Mouse (Mus musculus) thymus, adult 18-20 months (tissue): ENCODE measurements around the gene Tsn.

Experiments
- DNase-seq, 2 experiments: peaks; one replicate each; pipeline ENCODE4 v3.0.0; 2022; ENCODE audit warnings: mixed read lengths in 2 of 2

The Tsn gene

DNA sequence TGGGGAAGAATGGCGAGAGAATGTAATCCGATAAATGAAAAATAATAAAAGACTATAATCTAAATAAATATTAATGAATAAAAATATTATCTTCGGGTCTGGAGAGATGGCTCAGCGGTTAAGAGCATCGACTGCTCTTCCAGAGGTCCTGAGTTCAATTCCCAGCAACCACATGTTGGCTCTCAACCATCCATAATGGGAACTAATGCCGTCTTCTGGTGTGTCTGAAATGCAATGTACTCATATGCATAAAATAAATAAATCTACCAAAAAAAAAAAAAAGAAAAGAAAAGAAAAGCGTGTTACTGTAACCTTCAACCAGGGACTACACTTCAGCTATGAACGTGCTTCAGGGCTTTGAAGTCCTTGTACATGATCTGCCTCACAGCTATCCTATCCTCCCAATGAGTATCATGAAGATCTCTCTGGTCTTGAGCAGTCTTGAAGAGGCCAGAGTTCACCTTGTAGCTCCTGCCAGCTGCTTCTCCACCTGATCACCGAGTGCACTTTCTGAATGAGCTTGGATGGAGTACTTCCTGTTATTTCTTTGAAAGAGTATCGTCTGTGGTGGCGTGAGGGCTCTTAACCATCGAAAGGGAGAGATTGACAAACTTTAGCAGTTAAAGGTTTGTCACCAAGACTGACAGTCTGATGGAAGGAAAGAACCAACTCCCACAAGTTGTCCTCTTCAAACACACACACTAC, at the start of gene Tsn:
Gene Tsn, minus strand, starts transcription at position 118 of the 705 bp plus-strand sequence.
- no peak for DNase-seq

DNA sequence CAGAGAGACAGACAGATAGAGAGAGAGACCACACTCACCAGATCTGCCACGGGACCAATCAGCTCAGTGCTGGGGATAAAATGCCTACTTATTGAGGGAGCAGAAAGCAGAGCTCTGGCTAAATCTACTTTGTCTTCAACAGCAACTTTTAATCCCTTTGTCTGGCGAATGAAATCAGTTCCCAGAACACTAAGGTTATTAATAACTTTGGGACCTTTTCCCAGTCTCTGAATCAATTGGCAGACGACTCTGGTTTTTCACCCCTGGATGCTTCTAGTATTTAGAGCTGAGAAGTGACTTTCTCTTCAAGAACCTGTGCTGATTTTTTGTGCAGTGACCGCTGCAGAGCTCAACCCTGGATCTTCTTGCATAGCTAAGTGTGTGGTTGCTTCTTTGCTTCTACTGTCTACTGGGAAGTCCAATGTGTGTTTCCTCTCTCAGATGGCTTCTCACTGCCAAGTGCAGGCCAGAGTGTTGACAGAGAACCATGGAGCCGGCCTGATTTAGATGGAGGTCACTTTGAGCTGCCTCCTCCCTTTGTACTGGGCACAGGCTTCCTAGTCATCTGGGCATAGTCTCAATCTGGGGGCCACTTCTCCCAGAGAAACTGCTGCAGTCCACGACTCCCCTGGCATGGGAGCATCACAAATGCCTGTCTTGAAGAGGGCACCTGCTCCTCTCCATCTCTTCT, 47.7 kb upstream of the Tsn start:
- no peak for DNase-seq

DNA sequence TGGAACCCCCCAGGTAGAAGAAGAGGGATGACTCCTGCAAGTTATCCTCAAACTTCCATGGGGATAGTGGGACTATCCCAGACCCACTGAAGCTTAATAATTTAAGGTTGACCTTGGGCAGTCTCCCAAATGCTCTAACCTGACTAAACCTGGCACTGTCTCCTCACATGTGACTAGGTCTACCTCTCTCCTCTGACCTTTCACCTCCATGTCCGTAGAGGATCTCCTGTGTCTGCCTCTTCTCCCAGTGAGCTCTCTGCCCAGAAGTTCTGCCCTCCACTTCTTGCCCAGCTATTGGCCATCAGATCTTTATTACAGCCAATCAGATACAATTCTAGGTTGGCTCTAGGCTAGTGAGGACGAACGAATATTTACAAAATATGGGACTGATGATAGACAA, 38.4 kb upstream of the Tsn start:
- no peak for DNase-seq

DNA sequence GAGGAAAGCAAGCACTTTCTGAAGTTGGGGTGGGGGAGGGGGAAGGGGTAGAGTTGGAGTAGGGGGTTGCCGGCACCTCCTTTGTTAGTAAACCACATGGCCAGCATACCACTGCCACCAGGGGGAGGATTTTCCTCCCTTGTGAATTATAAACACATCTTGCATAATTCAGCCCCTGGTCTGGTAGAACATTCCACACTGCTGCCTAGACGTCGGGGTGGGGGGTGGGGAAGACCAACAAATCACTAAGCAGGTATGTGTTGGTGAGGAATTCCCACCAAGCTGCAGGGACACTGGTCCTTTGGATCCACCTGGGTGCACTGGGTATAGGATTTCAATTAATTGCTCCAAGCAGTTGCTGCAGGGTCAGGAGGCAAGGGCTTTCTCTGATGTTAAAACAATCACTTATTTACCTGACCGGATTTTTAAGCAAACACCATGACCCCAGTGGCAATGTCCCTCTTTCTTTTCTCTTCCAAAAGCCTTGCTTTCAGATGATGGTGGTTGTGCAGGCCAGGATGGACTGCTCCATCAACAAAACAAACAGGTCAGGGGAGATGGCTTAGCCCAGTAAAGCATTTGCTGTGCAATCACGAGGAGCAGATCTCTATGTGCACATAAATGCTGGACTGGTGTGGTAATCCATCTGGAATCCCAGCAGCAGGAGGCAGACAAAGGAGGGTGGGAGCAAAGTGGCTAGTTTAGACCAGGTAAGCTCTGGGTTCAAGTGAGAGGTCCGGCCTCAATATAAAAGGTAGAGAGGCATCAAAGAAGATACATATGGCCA, 32.3 kb upstream of the Tsn start:
- no peak for DNase-seq

DNA sequence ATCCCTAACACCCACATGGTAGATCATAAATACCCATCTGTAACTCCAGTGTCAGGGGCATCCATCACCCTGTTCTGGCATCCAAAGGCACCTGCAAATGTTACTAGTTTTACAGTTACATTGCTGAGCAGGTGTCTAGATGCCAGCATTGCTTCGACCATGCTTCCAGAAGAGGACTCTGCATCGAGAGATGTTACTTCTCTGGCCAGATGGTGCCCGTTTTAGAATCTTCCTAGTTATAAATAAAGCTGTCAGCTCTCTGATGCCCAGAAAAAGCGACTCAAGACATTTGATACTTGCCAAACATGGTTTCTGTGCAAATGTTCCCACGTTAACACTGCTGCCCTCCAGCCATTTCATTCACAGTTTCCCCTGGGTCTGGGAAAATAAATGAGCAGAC, 26.4 kb upstream of the Tsn start:
- DNase-seq: no peak

DNA sequence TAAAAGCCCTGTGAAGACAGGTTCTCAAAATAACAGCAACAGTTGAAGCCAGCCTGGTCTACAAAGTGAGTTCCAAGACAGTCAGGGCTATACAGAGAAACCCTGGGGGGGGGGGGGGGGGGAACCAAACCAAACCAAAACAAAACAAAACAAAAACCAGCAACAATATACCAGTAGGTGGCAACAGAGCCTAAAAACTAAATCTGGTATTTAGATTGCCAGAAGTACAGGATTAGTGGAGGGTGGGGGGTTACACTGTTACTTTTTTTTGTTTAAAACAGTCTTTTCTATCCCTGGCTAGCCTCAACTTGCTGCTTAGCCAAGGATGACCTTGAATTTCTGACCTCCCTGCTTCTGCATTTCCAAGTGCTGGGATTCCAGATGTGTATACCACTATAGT, 24.3 kb upstream of the Tsn start:
- DNase-seq: no peak

DNA sequence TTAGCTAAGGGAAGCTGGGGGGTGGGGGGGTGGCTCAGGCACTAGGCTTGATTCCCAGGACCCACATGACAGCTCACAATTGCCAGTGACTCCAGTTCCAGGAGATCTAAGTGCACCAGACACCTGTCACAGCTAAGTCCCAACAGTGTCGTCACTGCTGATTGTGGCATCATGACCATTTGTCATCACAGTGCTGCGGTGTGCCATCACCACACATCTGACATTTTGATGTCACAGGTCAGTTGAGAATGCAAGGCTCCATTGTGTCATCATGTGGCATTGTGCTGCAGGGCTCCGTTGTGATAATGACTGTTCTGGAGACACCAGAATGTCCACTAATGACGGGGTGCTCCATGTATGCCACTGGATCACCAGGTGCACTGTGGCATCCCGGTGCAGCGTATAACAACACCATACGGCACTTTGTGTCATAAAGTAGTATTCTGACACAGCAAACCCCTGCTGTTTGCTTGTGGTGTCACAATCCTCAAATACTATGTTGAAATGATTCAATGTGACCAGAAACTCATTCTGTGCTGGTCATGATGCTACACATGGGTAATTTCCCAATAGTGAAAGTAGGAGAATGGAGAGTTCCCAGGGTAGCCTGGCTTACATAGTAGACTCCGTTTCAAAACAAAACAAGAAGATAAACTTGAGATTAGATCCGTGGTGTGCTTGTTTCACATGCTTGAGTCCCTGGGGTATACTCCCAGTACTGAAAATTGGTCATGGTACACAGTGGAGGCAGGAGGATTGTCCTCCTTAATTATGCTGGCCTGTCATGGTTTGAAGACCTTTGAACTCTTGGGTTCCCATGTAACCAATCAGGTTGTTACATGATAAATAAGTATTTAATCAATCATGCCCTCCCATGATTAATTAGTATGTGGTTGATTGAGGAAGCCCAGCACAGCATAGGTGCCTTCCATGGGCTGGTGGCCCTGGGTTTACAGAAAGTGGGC, 23.5 kb upstream of the Tsn start:
- no peak for DNase-seq

DNA sequence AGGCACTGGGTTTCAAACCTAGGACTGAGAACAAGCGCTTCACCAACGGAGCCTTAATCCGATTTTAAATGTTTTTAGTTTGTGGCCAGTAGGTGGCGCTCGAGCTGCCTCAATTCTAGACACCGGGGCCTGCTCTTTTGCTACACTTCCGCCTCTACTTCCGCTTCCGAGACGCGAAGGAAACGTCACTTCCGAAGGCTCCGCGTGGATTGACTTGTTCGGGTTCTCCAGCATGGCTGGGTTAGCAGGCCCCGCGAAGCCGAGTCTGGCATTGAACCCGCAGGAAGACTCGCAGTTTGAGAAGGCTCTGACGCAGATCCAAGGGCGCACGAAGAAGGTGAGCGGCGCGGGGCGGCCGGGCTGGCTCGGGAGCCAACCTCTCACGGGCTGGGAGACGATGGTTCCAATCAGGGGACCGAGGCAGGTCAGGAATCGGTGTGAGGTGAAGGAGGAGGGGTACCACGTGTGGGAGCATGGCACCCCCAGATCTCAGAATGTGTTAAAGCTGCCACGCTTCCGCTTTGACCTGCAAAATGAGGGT, 10.2 kb upstream of the Tsn start, which contains the start of gene Nifk:
Gene Nifk, plus strand, starts transcription at position 179 of the 541 bp plus-strand sequence.
- DNase-seq: peak; percentile 80 to 88

DNA sequence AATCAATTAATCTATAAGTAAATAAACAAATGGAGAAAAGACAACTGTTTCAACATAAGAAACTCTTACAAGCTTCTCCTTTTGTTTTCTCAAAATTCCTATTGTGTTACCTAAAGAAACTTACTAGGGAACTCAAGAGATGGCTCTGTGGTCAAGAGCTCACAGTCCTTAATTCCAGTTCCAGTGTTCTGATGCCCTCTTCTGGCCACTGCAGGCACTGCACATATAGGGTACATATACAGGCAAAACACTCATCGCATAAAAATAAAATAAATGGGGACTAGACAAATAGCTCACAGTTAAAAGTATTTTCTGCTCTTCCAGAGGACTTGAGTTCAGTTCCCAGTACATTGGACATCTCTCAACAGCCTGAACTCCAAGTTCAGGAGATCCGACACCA, 9.2 kb upstream of the Tsn start:
- no peak for DNase-seq

DNA sequence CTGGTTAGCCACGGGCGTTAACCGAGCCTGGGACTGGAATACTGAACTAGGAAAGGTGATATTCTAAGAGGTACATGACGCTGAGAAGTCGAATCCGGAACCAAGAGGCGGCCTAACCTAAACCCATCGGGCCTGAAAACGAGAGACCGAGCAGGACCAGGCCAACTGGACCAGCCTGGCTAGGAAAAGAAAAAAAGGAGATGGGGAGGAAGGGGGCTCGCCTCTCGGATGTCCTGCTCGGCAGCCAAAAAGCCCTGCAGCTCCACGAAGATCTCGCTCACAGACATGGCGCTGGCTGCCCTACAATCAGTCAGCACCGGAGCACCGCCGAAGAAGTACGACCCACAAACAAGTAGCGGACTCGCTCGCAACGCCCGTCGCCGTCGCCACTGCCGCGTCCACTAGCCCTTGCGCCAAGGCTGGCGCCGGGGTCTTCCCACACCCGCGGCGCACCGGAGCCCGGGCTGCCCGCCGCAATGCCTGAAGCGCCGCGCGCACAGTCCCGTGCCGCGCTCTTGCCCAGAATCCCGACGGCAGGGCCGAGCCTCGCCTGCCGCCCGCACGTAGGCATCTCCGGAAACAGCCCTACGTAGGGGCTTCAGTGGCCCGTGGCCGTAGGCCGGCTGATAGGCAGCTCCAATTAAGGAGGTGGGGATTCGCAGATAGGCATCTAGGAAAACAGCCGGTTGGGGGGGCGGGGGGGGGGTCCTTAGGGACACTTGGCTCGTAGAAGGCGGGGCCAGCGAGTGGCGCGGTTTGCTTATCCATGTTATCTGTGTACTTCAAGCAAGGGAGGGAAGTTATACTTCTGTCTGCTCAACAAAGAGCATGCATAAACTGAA, 538 bp downstream of the Tsn start:
- DNase-seq: peak; percentile 63 to 64

DNA sequence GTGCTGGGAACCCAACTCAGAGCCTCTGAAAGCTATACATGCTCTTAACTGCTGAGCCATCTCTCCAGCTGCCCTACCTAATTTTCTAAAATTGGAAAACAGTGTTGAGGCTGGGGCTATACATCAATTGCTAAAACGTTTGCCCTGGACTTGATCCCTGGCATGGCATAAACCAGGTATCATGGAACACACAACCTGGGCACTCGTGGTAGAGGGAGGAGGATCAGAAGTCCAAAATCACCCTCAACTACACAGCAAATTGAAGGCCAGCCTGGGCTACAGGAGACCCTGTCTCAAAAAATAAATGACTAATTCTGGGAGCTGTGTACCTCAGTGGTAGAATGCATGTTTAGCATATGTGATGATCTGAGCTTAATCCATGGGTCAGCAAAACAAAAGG, 13.8 kb downstream of the Tsn start:
- no peak for DNase-seq

DNA sequence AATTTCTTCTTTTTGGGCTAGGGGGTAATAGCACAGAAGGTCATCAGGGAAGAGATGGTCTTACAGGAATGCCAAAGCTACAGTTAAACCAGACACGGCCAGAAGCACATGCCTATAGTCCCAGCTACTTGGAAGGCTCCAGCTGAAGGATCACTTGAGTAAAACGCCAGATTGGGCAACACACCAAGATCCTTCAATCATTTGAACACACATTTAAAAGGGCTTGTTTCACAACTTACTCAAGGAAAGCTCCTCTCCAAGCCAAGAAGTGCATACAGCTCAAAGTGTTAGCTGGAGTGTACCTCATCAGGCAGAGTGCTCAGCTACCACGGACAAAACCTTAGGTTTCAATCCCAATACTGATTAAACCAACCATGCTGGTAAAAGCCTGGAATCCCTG, 14.9 kb downstream of the Tsn start:
- DNase-seq: no peak

DNA sequence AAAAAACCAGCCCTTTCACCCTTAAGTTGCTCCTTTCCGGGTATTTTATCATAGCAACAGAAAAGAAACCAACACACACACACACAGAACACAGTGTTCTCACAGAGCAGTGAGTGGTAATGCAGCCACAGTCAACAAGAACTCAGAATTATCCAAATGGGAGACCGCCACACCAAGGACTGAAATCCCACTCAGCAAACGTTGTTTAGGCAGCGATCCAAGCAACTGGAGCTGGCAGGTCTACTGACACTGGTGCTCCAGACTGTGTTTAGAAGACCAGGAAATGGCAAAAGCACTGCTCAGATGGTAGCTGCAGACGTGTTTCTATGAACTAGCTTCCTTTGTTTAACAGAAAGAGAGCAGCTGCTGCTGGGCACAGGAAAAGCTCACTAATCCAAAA, 16.7 kb downstream of the Tsn start:
- no peak for DNase-seq

DNA sequence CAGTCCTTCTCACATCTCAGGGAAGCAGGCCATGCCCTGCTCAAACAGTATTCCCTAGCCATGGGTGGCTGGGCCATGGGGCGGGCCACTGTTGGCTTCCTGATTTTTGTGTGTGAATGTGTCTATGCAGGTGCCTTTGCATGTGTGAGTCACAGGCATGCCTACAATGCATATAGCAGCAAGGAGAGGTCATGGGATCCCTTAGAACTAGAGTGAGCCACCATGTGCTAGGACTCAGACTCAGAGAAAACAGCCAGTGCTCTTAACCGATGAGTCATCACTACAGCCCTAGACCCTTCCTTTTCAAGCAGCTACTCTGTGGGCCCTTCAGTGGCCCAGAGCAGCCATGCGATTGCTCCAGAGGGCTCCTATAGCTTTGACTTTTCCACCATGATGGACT, 17.3 kb downstream of the Tsn start:
- DNase-seq: no peak

DNA sequence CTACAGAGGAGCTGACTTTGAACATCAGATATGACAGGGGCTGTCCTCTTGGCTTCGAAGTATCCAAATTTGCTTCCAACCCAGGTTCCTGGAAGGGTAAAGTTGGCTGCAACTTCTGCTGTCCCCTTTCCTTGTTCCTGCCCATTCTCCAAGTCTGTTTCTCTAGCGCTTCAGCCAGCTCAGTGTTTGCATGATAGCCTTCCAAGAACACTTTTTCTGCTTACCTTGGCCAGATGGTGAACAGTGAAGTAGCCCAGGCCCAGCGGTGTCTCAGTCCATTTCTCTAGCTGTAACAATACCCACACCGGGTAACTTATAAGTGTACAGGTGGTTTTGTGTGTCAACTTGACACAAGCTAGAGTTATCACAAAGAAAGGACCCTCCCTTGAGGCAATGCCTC, 19.2 kb downstream of the Tsn start:
- no peak for DNase-seq

DNA sequence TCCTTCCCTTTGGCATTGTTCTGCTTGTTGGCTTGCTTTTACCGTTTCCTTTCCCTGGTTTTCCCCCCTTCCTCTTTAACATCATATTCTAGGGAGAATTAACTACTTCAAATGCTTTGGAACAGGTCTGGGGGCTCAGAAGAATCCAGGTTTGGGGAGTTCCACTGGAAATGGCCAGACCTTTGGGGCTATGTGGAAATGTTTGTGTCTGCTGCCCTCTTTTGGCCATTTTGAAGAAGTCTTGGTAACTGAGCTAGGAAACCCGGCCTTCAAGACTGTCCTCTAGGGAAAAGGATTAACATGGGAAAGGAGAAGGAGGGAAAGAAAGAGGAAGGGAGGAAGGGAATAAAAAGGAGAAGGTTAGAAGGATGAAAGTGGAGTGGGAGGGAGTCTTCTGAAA, 36.4 kb downstream of the Tsn start:
- DNase-seq: no peak

DNA sequence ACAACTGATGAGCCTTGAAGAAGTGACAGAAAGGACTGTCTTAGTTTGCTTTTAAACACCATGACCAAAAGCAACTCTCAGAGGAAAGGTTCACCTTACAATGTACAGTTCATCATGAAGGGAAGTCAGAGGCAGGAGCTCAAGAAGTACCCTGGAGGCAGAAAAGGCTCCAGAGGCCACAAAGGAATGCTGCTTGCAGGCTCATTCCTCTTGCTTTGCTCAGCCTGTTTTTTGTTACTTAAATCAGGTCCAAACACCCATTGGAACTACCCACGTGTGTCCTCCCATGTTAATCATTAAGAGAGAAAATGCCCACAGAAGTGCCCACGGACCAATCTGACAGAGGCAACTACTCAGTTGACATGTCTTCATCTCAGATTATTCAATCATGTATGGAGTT, 59.6 kb downstream of the Tsn start:
- no peak for DNase-seq
